Mouse (Mus musculus) spleen, adult 2 months (tissue): ENCODE data around the gene Trim41.

Source experiments
- CTCF ChIP-seq: fragments of 200-500 bp; IDR thresholded peaks from 2 replicates; pipeline ENCODE4 v1.5.1; 2011; ENCODE audit warnings: mild to moderate bottlenecking, inconsistent platforms; ENCODE audit not compliant: insufficient read depth, insufficient read length, insufficient replicate concordance; ENCODE audit errors: extremely low read depth
- POLR2A ChIP-seq: fragments of 200-500 bp; IDR thresholded peaks from 2 replicates; pipeline ENCODE4 v1.6.1; 2011; ENCODE audit warnings: low read depth, low read length, inconsistent platforms

DNA sequence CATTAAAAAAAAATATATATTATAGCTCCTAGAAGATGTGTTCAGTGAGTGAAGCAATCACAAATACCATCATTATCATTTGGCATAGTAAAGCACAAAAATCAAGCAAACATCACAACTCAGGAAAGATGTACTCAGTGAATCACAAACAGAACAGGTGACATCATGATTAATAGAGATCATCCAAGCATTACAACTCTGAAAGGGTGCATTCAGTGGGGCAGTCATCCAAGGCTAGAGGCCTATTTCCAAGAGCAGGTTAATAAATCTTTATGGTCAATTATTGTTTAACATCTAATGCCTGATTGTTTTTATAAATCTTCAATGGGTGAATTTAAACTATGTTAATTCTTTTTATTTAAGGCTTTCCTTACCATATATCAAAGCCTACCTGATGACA, 23.7 kb upstream of the Trim41 start:
- TF ChIP-seq CTCF (no peak), POLR2A (no peak)
